Mouse (Mus musculus): Measurements from ENCODE around the gene 9430038I01Rik. TPM values are rescaled to one million over a fixed set of nuclear protein-coding genes. Genes with fewer than 3 reads are reported as not detected.

The 9430038I01Rik gene
- polyA plus RNA-seq, 1 experiment from 2014 or later, result 23.1 TPM

DNA sequence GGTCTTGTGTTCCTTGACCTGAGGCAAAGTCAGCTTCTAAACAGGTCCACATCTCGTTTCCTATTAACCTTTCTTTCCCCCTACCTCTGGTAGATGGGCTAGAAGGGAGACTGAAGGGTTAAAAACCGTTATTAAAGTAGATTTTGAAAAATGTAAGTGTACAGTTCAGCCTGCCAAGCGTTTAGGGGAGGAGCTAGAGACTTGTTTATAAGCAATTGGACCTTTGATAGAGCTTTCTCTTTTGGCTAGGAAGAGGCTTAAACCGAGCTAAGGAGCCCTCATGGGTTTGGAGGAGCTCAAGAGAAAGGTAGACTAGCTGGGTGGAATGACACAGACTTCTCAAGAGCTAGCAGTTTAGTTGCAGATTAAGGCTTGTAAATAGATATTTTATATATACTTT, 38.8 kb downstream of the 9430038I01Rik start:
- DNase-seq (ENCODE audit: low spot score), result no peak
- Histone ChIP-seq H3K9me3 (replicated peaks; ENCODE audit: low read length) (no peaks in the 10 kb centered on the region), H3K27ac (no peak overlapping the region), H3K27me3 (ENCODE audit: insufficient read depth, low read length) (no peaks in the 10 kb centered on the region), H3K4me2 (ENCODE audit: low read length) (no peak overlapping the region), H3K9ac (ENCODE audit: low read depth, low read length) (no peak overlapping the region), H3K4me1 (replicated peaks; ENCODE audit: insufficient read depth, low read length) (no peaks in the 10 kb centered on the region), H3K36me3 (ENCODE audit: insufficient read depth, low read length) (no peaks in the 10 kb centered on the region), H3K4me3 (replicated peaks; ENCODE audit: low read depth, low read length) (no peak overlapping the region)
- WGBS, result 55% methylated on average over 4 of the region's 4 CpGs
- ATAC-seq (replicated peaks; ENCODE audit: low FRiP score, low read depth), result no peak
- TF ChIP-seq CTCF (IDR thresholded peaks at IDR 0.05; ENCODE audit: low read depth), result no peak

DNA sequence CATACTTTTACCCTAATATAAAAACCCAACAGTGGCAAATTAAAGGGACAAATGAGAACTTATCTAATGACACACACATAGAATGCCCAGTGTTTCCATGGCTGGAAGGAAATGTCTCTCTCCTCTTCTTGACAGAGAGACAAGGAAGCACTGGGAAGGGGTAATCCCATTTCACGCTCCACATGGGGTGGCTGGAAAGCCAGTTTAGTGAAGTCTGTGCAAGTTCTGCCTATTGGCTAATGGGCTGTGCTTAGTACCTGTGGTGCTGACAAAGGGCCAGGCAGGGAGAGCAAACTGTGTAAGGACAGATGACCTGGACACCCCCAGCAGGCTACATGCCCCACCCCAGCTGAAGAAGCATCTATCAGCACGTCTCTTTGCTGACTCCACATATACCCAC, 40.4 kb downstream of the 9430038I01Rik start:
- Histone ChIP-seq H3K36me3 (ENCODE audit: insufficient read depth, low read length) (no peaks in the 10 kb centered on the region), H3K4me2 (ENCODE audit: low read length) (no peak overlapping the region), H3K9me3 (replicated peaks; ENCODE audit: low read length) (no peaks in the 10 kb centered on the region), H3K27ac (no peak overlapping the region), H3K27me3 (ENCODE audit: insufficient read depth, low read length) (no peaks in the 10 kb centered on the region), H3K9ac (ENCODE audit: low read depth, low read length) (no peak overlapping the region), H3K4me3 (replicated peaks; ENCODE audit: low read depth, low read length) (no peak overlapping the region), H3K4me1 (replicated peaks; ENCODE audit: insufficient read depth, low read length) (no peaks in the 10 kb centered on the region)
- ATAC-seq (replicated peaks; ENCODE audit: low FRiP score, low read depth) (no peak), DNase-seq (ENCODE audit: low spot score) (no peak)
- 85% methylated on average over 2 of the region's 2 CpGs for WGBS
- TF ChIP-seq CTCF (IDR thresholded peaks at IDR 0.05; ENCODE audit: low read depth), result no peak

DNA sequence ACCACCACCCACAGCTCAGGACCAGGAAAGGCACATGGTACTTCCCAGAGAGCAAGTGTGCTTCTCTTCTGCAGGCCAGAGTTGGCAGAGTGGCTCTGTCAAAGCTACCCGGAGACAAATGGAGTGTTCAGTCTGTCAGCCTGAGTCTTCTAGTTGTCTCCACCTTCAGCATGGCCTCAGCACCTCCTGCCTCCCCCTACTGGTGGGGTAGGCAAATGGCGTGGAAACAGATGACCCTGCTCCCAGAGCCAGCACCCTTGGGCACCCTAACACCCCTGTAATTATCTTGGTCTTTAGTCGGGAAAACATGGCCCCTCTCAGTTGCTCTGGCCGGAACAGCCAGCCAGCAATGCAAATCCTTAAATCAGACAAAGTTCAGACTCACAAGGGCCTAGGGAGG, 43.8 kb downstream of the 9430038I01Rik start:
- no peak overlapping the region for H3K4me3 ChIP-seq (replicated peaks; ENCODE audit: low read depth, low read length)
- ATAC-seq (replicated peaks; ENCODE audit: low FRiP score, low read depth), result no peak
- no peak overlapping the region for H3K4me2 ChIP-seq (ENCODE audit: low read length)
- no peaks in the 10 kb centered on the region for H3K36me3 ChIP-seq (ENCODE audit: insufficient read depth, low read length)
- no peaks in the 10 kb centered on the region for H3K27me3 ChIP-seq (ENCODE audit: insufficient read depth, low read length)
- DNase-seq (ENCODE audit: low spot score), result no peak
- H3K9ac ChIP-seq (ENCODE audit: low read depth, low read length), result no peak overlapping the region
- TF ChIP-seq CTCF (IDR thresholded peaks at IDR 0.05; ENCODE audit: low read depth), result peak; percentile 18; the same call in 1 of the 2 replicates
- H3K9me3 ChIP-seq (replicated peaks; ENCODE audit: low read length), result no peaks in the 10 kb centered on the region
- no peaks in the 10 kb centered on the region for H3K4me1 ChIP-seq (replicated peaks; ENCODE audit: insufficient read depth, low read length)
- 79% methylated on average over 4 of the region's 4 CpGs for WGBS
- no peak overlapping the region for H3K27ac ChIP-seq

DNA sequence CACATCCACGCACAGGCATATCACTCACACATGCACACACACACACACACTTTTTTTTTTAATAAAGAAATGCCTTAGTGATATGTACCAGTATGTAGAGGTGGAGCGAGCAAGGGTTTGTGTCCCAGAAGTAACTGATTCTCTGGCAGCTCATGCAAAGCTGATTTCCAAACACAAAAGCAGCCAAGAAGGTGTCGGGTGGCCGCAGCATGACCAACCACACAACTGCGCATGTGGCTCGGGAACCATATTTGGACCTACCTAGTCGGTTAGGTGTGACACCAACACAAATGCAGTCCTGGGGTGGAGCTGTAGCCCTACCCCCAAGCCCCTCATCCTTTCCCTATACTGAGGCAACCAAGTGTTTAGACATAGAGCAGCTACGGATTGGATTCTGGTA, 45.5 kb downstream of the 9430038I01Rik start:
- H3K4me3 ChIP-seq (replicated peaks; ENCODE audit: low read depth, low read length), result no peak overlapping the region

DNA sequence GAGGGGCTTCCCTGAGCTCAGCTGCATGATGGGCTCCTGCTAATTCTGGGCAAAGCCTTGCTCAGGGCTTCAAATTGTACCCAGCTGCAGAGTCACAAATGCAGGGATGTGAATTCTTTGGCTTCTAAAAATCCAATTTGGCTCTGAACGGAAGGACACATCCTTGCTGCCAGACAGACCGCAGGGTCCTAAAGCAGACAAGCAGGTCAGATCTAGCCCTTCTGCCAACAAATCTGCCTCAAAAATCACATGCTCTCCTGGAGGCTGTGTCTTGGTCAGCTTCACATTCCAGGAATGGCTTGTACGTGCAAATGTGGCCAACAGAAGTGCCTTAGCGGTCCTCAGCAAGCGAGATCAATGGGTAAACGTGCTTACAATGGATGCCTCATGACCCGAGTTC, 46.0 kb downstream of the 9430038I01Rik start:
- no peak for DNase-seq (ENCODE audit: low spot score)
- TF ChIP-seq CTCF (IDR thresholded peaks at IDR 0.05; ENCODE audit: low read depth), result no peak
- Histone ChIP-seq H3K4me2 (ENCODE audit: low read length) (no peak overlapping the region), H3K4me3 (replicated peaks; ENCODE audit: low read depth, low read length) (no peak overlapping the region), H3K36me3 (ENCODE audit: insufficient read depth, low read length) (no peaks in the 10 kb centered on the region), H3K4me1 (replicated peaks; ENCODE audit: insufficient read depth, low read length) (no peaks in the 10 kb centered on the region), H3K27me3 (ENCODE audit: insufficient read depth, low read length) (no peaks in the 10 kb centered on the region), H3K9ac (ENCODE audit: low read depth, low read length) (no peak overlapping the region), H3K9me3 (replicated peaks; ENCODE audit: low read length) (no peaks in the 10 kb centered on the region), H3K27ac (no peak overlapping the region)
- 80% methylated on average over 7 of the region's 7 CpGs for WGBS
- no peak for ATAC-seq (replicated peaks; ENCODE audit: low FRiP score, low read depth)

More for the DNA sequence above, 45.5 kb downstream of the 9430038I01Rik start:
- Histone ChIP-seq H3K4me1 (replicated peaks; ENCODE audit: insufficient read depth, low read length) (no peaks in the 10 kb centered on the region), H3K9ac (ENCODE audit: low read depth, low read length) (no peak overlapping the region), H3K27me3 (ENCODE audit: insufficient read depth, low read length) (no peaks in the 10 kb centered on the region), H3K4me2 (ENCODE audit: low read length) (no peak overlapping the region), H3K36me3 (ENCODE audit: insufficient read depth, low read length) (no peaks in the 10 kb centered on the region), H3K27ac (no peak overlapping the region), H3K9me3 (replicated peaks; ENCODE audit: low read length) (no peaks in the 10 kb centered on the region)
- DNase-seq (ENCODE audit: low spot score) (no peak), ATAC-seq (replicated peaks; ENCODE audit: low FRiP score, low read depth) (no peak)
- no peak for TF ChIP-seq CTCF (IDR thresholded peaks at IDR 0.05; ENCODE audit: low read depth)
- 91% methylated on average over 8 of the region's 8 CpGs for WGBS

DNA sequence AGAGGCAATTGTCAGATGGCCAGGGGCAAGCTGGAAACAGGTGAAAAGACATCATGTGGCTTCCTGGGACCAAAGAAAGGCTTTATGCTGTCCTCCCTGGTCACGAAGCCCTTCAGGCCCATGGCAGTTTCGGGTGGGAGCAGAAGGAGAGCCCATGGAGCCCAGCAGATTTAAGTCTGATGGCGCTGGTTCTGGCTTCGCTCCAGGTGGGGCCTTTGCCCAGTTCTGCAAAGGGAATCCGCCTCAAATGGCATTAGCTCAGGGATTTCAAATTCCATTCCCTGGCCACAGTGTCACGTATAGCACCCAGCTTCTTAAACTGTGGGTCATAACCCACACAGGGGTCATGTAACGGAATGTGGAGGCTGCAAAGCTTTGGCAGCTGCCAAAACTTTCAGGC, 63.7 kb downstream of the 9430038I01Rik start:
- Histone ChIP-seq H3K4me1 (replicated peaks; ENCODE audit: insufficient read depth, low read length) (no peaks in the 10 kb centered on the region), H3K4me3 (replicated peaks; ENCODE audit: low read depth, low read length) (no peak overlapping the region), H3K27ac (no peak overlapping the region), H3K27me3 (ENCODE audit: insufficient read depth, low read length) (no peaks in the 10 kb centered on the region), H3K9me3 (replicated peaks; ENCODE audit: low read length) (no peaks in the 10 kb centered on the region), H3K4me2 (ENCODE audit: low read length) (no peak overlapping the region), H3K36me3 (ENCODE audit: insufficient read depth, low read length) (no peaks in the 10 kb centered on the region), H3K9ac (ENCODE audit: low read depth, low read length) (no peak overlapping the region)
- ATAC-seq (replicated peaks; ENCODE audit: low FRiP score, low read depth), result no peak
- WGBS, result 65% methylated on average over 7 of the region's 7 CpGs
- TF ChIP-seq CTCF (IDR thresholded peaks at IDR 0.05; ENCODE audit: low read depth), result no peak
- no peak for DNase-seq (ENCODE audit: low spot score)

DNA sequence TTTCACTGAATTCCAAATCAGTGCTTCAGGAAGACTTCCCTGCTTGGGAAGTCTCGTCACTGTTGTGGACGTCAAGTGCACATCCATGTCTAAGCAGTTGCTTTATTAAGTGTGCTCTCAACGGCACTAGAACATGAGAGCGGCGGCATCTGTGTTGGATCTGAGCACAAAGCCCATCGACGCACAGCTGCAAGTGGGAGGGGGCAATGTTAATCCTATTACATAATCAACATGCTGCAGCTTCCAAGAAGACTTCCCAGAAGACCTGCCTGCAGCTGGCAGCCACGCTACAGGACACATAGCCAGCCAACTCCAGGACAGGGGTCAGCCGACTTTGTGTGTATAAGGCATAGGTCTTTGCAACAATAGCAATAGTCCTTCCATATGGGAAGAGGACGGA, 64.5 kb downstream of the 9430038I01Rik start:
- DNase-seq (ENCODE audit: low spot score), result no peak
- Histone ChIP-seq H3K9me3 (replicated peaks; ENCODE audit: low read length) (no peaks in the 10 kb centered on the region), H3K27ac (no peak overlapping the region), H3K4me1 (replicated peaks; ENCODE audit: insufficient read depth, low read length) (no peaks in the 10 kb centered on the region), H3K36me3 (ENCODE audit: insufficient read depth, low read length) (no peaks in the 10 kb centered on the region), H3K27me3 (ENCODE audit: insufficient read depth, low read length) (no peaks in the 10 kb centered on the region), H3K9ac (ENCODE audit: low read depth, low read length) (no peak overlapping the region), H3K4me3 (replicated peaks; ENCODE audit: low read depth, low read length) (no peak overlapping the region), H3K4me2 (ENCODE audit: low read length) (no peak overlapping the region)
- ATAC-seq (replicated peaks; ENCODE audit: low FRiP score, low read depth), result no peak
- no peak for TF ChIP-seq CTCF (IDR thresholded peaks at IDR 0.05; ENCODE audit: low read depth)
- WGBS, result 78% methylated on average over 10 of the region's 10 CpGs

Measured in kidney, postnatal 0 days (tissue).